Mouse (Mus musculus) stomach, postnatal 0 days (tissue): ENCODE measurements around the gene Rabgap1l. TPM values are rescaled to one million over a fixed set of nuclear protein-coding genes. Genes with fewer than 3 reads are reported as not detected.

Experiments
- ATAC-seq: fragments of 200-750 bp; cut with Nextera tagmentation; 2 replicates; pipeline ENCODE4 v1.8.0; 2017; ENCODE audit not compliant: low FRiP score, low TSS enrichment
- DNase-seq: peaks from one replicate; pipeline ENCODE4 v3.0.0-alpha.2; 2016; ENCODE audit warnings: low spot score
- H3K27ac ChIP-seq: fragments of 300-500 bp; sonication (generic); replicated peaks from 2 replicates; pipeline ENCODE4 v1.5.1; 2014; ENCODE audit warnings: mild to moderate bottlenecking, control low read depth
- H3K27me3 ChIP-seq: fragments of 300-500 bp; sonication (generic); 2 replicates; pipeline ENCODE4 v1.6.1; 2014; ENCODE audit warnings: low read length; ENCODE audit not compliant: control insufficient read depth, insufficient read depth
- H3K36me3 ChIP-seq: fragments of 300-500 bp; sonication (generic); 2 replicates; pipeline ENCODE4 v1.6.1; 2014; ENCODE audit warnings: low read length, mixed read lengths; ENCODE audit not compliant: control insufficient read depth, insufficient read depth
- H3K4me1 ChIP-seq: fragments of 300-500 bp; sonication (generic); replicated peaks from 2 replicates; pipeline ENCODE4 v1.6.1; 2014; ENCODE audit warnings: antibody characterized with exemption; ENCODE audit not compliant: control insufficient read depth, insufficient read depth
- H3K4me2 ChIP-seq: fragments of 300-500 bp; sonication (generic); replicated peaks from 2 replicates; pipeline ENCODE4 v1.6.1; 2014; ENCODE audit warnings: low read depth, mild to moderate bottlenecking, control low read depth, moderate library complexity
- H3K4me3 ChIP-seq: fragments of 300-500 bp; sonication (generic); 2 replicates; pipeline ENCODE4 v1.5.1; 2014; ENCODE audit warnings: low read depth, low read length, control low read depth
- H3K9ac ChIP-seq: fragments of 300-500 bp; sonication (generic); 2 replicates; pipeline ENCODE4 v1.6.1; 2014; ENCODE audit warnings: mild to moderate bottlenecking, low read length, control low read depth, mixed read lengths
- H3K9me3 ChIP-seq: fragments of 300-500 bp; sonication (generic); 2 replicates; pipeline ENCODE4 v1.6.1; 2016; ENCODE audit warnings: low read length; ENCODE audit not compliant: control insufficient read depth
- CTCF ChIP-seq: IDR thresholded peaks from 2 replicates; pipeline ENCODE4 v1.5.1; 2016; ENCODE audit warnings: antibody characterized with exemption, low read depth, mild to moderate bottlenecking, moderate library complexity
- EP300 ChIP-seq: optimal IDR thresholded peaks from 2 replicates; pipeline ENCODE3; 2016; ENCODE audit warnings: antibody characterized with exemption
- WGBS: fragments of 180-500 bp; shearing (Covaris S2); extraction: QIAGEN DNeasy Blood & Tissue Kit; methylation state at CpG from one replicate; pipeline ENCODE4 v1.1.7; 2014; 5-methylcytosine and 5-hydroxymethylcytosine counted together
- polyA plus RNA-seq: library from polyadenylated mRNA; unstranded; fragments of >200 nt; fragmentation: Nextera tagmentation; extraction: Ambion mirVana; gene quantifications from 2 replicates; pipeline ENCODE4 v1.2.1, GENCODE M21; 2015

The Rabgap1l gene
- polyA plus RNA-seq, 1 experiment from 2014 or later: 19.6 TPM

DNA sequence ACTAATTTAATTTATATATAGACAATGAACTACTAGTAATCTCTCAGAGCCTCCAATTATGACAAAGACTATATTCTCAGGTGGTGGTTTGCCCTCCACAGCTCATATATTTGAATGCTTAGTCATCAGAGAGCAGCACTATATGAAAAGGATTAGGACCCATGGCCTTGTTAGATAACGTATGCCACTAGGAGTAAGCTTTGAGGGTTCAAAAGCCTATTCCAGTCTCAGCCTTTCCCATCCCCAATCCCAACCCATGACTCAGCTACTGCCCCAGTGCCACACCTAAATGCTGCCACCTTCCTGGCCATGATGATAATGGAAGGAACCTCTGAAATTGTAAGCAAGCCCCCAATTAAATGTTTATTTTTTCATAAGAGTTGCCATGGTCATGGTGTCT lies 195.6 kb downstream of the Rabgap1l start:
- DNase-seq (no peak), ATAC-seq (no peak)
- Histone ChIP-seq H3K9me3 (no peaks in the 10 kb centered on the region), H3K27ac (no peak overlapping the region), H3K36me3 (no peaks in the 10 kb centered on the region), H3K4me3 (no peak overlapping the region), H3K9ac (no peak overlapping the region), H3K4me2 (no peak overlapping the region), H3K4me1 (no peaks in the 10 kb centered on the region), H3K27me3 (no peaks in the 10 kb centered on the region)
- TF ChIP-seq EP300 (no peak), CTCF (no peak)
- 74% methylated on average over 1 of the region's 1 CpGs for WGBS

DNA sequence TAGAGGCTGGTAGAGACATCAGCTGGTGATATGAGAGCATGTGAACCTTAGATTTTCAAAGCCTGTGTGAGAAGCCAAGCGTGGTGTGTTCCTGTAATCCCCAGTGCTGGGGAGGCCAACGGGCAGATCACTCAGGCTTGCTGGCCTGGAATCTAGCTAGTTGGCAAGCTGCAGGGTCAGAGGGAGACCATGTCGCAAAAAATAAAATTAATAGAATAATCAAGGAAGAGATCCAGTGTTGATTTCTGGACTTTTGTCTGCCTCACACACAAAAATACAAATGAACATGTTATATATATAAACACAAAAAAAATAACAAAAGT lies 196.1 kb downstream of the Rabgap1l start:
- H3K4me1 ChIP-seq: no peaks in the 10 kb centered on the region
- ATAC-seq (no peak), DNase-seq (no peak)
- WGBS: 88% methylated on average over 3 of the region's 3 CpGs
- no peak overlapping the region for H3K9ac ChIP-seq
- H3K36me3 ChIP-seq: no peaks in the 10 kb centered on the region
- no peak overlapping the region for H3K4me2 ChIP-seq
- no peak overlapping the region for H3K27ac ChIP-seq
- TF ChIP-seq EP300: no peak
- TF ChIP-seq CTCF: no peak
- no peak overlapping the region for H3K4me3 ChIP-seq
- H3K9me3 ChIP-seq: no peaks in the 10 kb centered on the region
- H3K27me3 ChIP-seq: no peaks in the 10 kb centered on the region

DNA sequence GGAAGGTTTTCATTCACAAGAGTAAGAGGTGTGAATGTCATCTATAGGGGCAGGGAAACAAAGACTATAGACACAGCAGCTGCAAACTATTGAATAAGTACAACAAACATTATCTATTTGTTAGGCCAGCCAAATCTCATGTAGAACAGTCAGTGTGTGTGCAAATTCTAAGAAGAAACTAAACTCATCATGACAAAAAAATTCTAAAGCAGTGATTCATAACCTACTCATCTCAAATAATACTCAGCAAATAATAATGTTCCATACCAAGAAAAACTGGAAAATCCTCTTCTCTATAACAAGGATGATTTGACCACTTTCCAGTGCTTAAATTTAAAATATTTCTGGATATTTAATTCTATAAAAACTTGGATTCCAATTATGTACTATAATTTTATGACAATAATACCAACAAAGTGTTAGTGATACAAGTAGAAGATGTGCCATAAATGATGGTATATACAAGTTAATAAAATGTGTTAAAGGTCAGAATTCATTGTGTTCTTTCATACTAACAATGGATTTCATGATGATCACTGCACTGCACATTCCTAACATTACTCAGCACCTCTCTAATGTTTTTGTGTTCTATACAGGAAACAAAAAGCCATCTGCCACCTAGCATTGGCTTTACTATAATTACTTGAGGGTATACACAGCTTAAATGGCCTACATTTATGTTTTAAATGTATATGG lies 196.6 kb downstream of the Rabgap1l start:
- H3K27ac ChIP-seq: no peak overlapping the region
- no peak overlapping the region for H3K9ac ChIP-seq
- no peak overlapping the region for H3K4me3 ChIP-seq
- H3K36me3 ChIP-seq: no peaks in the 10 kb centered on the region
- DNase-seq (no peak), ATAC-seq (no peak)
- TF ChIP-seq EP300 (no peak), CTCF (no peak)
- no peaks in the 10 kb centered on the region for H3K27me3 ChIP-seq
- no peak overlapping the region for H3K4me2 ChIP-seq
- no peaks in the 10 kb centered on the region for H3K4me1 ChIP-seq
- H3K9me3 ChIP-seq: no peaks in the 10 kb centered on the region

DNA sequence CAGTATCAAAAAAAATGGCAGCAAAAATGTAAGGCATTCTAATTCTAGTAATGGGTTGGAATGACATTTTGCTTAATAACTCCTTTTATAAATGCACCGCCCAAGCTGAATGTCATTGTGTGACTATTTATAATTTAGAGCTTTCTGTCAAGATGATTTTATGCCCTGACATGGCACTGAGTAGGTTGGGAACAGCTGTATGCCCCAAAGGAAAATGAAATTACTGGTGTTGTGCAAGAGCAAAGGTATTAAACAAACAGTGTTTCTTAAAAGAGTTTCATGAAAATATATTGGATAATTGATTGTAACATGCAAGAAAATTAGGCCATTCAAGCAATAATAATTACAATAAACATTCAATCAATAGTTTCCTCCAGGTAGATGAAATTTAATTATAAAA lies 198.4 kb downstream of the Rabgap1l start:
- Histone ChIP-seq H3K4me2 (no peak overlapping the region), H3K36me3 (no peaks in the 10 kb centered on the region), H3K9ac (no peak overlapping the region), H3K27me3 (no peaks in the 10 kb centered on the region), H3K9me3 (no peaks in the 10 kb centered on the region), H3K4me3 (no peak overlapping the region), H3K4me1 (no peaks in the 10 kb centered on the region), H3K27ac (no peak overlapping the region)
- ATAC-seq (no peak), DNase-seq (no peak)
- TF ChIP-seq CTCF: no peak
- no peak for TF ChIP-seq EP300
- 84% methylated on average over 1 of the region's 1 CpGs for WGBS

DNA sequence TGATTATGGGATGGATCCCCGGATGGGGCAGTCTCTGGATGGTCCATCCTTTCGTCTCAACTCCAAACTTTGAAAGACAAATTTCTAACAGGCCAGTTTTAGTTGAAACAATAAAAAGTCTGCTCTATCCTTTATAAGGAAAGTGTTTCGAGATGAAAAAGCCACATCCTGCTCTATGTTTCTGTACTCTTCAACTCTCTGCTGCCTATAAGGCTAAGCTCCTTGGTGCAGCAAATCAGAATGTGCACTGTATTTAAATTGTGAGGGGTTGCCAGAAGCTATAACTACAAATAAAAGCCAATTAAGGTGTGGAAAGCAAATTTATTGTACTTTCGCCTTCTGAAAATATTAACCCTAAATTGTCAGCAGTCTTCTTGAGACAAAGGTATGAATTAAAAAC lies 198.9 kb downstream of the Rabgap1l start:
- no peak for ATAC-seq
- Histone ChIP-seq H3K4me1 (no peaks in the 10 kb centered on the region), H3K27ac (no peak overlapping the region), H3K4me3 (no peak overlapping the region), H3K4me2 (no peak overlapping the region), H3K36me3 (no peaks in the 10 kb centered on the region), H3K27me3 (no peaks in the 10 kb centered on the region), H3K9me3 (no peaks in the 10 kb centered on the region), H3K9ac (no peak overlapping the region)
- no peak for TF ChIP-seq CTCF
- no peak for TF ChIP-seq EP300
- DNase-seq: no peak
- WGBS: 90% methylated on average over 4 of the region's 4 CpGs

DNA sequence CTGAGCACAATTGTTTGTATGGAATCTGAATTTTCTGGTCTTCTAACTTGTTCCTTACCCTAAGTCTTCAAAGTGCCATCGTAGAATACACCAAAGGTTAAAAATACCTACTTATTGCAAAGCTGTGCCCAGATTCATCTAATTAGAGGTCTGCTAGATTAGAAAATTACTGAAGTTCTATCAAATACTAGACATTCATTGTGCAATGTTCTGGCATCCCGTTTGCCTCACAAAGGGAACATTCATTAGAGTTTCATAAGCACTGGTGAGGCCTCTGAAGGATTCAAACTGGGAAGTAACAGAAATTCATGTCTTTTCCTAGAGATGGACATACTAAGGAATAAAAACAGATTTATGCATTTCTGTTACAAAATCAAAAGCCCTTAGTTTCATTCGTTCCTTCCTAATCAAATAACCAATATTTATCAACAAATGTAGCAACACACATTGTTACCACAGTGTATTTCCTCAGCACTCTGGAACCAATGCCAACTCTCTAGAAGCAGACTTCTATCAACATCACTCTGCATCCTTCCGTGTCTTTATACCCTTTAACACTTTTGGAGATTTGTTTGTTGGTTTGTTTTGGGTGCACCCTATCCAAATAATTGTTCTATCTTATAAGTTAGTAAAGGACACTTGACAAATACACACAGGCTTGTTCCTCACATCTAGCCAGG lies 204.0 kb downstream of the Rabgap1l start:
- no peaks in the 10 kb centered on the region for H3K27me3 ChIP-seq
- H3K4me3 ChIP-seq: no peak overlapping the region
- TF ChIP-seq CTCF (no peak), EP300 (no peak)
- no peaks in the 10 kb centered on the region for H3K9me3 ChIP-seq
- DNase-seq (no peak), ATAC-seq (no peak)
- no peak overlapping the region for H3K4me2 ChIP-seq
- no peak overlapping the region for H3K27ac ChIP-seq
- no peaks in the 10 kb centered on the region for H3K36me3 ChIP-seq
- no peak overlapping the region for H3K9ac ChIP-seq
- WGBS: 76% methylated on average over 4 of the region's 4 CpGs
- no peaks in the 10 kb centered on the region for H3K4me1 ChIP-seq
